Comparison of ENCODE assay signal across 12 mouse cellular contexts in genomic region chr9:61162884-61163283, GRCm38 (mm10).
"Had no signal": no experiment of that assay in that cellular context is flagged by ENCODE, and none has a peak within 500 bp of the region (broad histone marks: within the 10 kb centered on the region; RNA-seq: fewer than 3 reads in every experiment).

No protein-coding gene starts in this region.

- H3K9ac ChIP-seq: kidney, embryonic 15.5 days; liver, embryonic 12.5 days; lung, embryonic 14.5 days; neural tube, embryonic 12.5 days had no signal

- H3K4me2 ChIP-seq: kidney, embryonic 15.5 days; liver, embryonic 12.5 days; lung, embryonic 14.5 days; neural tube, embryonic 12.5 days had no signal

- H3K9me3 ChIP-seq: kidney, embryonic 15.5 days; liver, embryonic 12.5 days; megakaryocyte, embryonic 14.5 days; neural tube, embryonic 12.5 days had no signal

- H3K4me1 ChIP-seq: liver, embryonic 12.5 days; megakaryocyte, embryonic 14.5 days had no signal

- DNase-seq: kidney, adult 18-20 months; layer of hippocampus, postnatal 36 days; retina, postnatal 1 day; right cerebral cortex, postnatal 4 days; spleen, adult 18-20 months; thymus, postnatal 36 days had no signal

- ATAC-seq: liver, embryonic 12.5 days had no signal

- H3K27ac ChIP-seq: liver, embryonic 12.5 days; macrophage; neural tube, embryonic 12.5 days had no signal

- H3K4me3 ChIP-seq: kidney, embryonic 15.5 days; liver, embryonic 12.5 days; megakaryocyte, embryonic 14.5 days; neural tube, embryonic 12.5 days had no signal

- H3K36me3 ChIP-seq: kidney, embryonic 15.5 days; liver, embryonic 12.5 days; neural tube, embryonic 12.5 days had no signal
